Mouse (Mus musculus) heart, adult 2 months (tissue): ENCODE measurements around the gene Syn3. TPM values are rescaled to one million over a fixed set of nuclear protein-coding genes. Genes with fewer than 3 reads are reported as not detected.

Experiments
- DNase-seq, 2 experiments: peaks; one replicate each; pipeline ENCODE4 v3.0.0; 2021
- H3K27ac ChIP-seq: fragments of 200-600 bp; 2 replicates; pipeline ENCODE4 v1.8.1; 2022
- H3K27me3 ChIP-seq: fragments of 200-500 bp; 2 replicates; pipeline ENCODE4 v1.6.1; 2012; ENCODE audit warnings: mild to moderate bottlenecking, low read length, inconsistent platforms, mixed read lengths; ENCODE audit not compliant: control insufficient read depth, insufficient read depth
- H3K36me3 ChIP-seq: fragments of 200-500 bp; 2 replicates; pipeline ENCODE4 v1.6.1; 2012; ENCODE audit warnings: low read length, inconsistent platforms; ENCODE audit not compliant: control insufficient read depth, insufficient read depth
- H3K4me1 ChIP-seq: fragments of 200-500 bp; 2 replicates; pipeline ENCODE4 v1.6.1; 2011; ENCODE audit warnings: low read length; ENCODE audit not compliant: control insufficient read depth, insufficient read depth
- H3K4me3 ChIP-seq: fragments of 200-600 bp; 2 replicates; pipeline ENCODE4 v1.8.1; 2022
- H3K79me2 ChIP-seq: fragments of 200-500 bp; replicated peaks from 2 replicates; pipeline ENCODE4 v1.6.1; 2012; ENCODE audit warnings: mild to moderate bottlenecking, inconsistent platforms, low read length, moderate library complexity, mixed read lengths; ENCODE audit not compliant: control insufficient read depth, insufficient read depth
- H3K9ac ChIP-seq: fragments of 200-500 bp; 2 replicates; pipeline ENCODE4 v1.6.1; 2012; ENCODE audit warnings: low read depth, mild to moderate bottlenecking, control low read depth, inconsistent platforms, low read length, mixed read lengths
- CTCF ChIP-seq: fragments of 200-600 bp; IDR thresholded peaks from 2 replicates; pipeline ENCODE4 v1.8.1; 2022; ENCODE audit warnings: antibody characterized with exemption, mild to moderate bottlenecking, moderate library complexity
- EP300 ChIP-seq: fragments of 200-500 bp; IDR thresholded peaks from 2 replicates; pipeline ENCODE4 v1.6.1; 2011; ENCODE audit warnings: low read depth, low read length, control low read depth; ENCODE audit not compliant: insufficient read depth
- POLR2A ChIP-seq: fragments of 200-500 bp; IDR thresholded peaks from 2 replicates; pipeline ENCODE4 v1.6.1; 2011; ENCODE audit warnings: mild to moderate bottlenecking, low read depth, low read length, control low read depth; ENCODE audit not compliant: insufficient read depth
- WGBS: fragments of 180-500 bp; shearing (Covaris S2); methylation state at CpG from one replicate; pipeline ENCODE4 v1.1.7; 2018; 5-methylcytosine and 5-hydroxymethylcytosine counted together
- intact Hi-C: fragments of 180-260 bp; cut with DNase I; formaldehyde crosslinking; loops from one replicate; pipeline ENCODE4 v1.15.1; 2025
- polyA plus RNA-seq: library from polyadenylated mRNA; depleted of rRNA; stranded (reverse); fragments of >200 nt; gene quantifications from 2 replicates; pipeline ENCODE4 v1.2.3, GENCODE M21; 2012
- total RNA-seq, 2 experiments: library from RNA; stranded (reverse); gene quantifications; 2 replicates each; pipeline ENCODE4 v1.2.3; 2021

The Syn3 gene
- total and polyA plus RNA-seq, 3 experiments: 0.31 to 0.75 (median 0.41) TPM

- H3K4me1 ChIP-seq: no peaks in the 10 kb centered on the region
- TF ChIP-seq EP300 (no peak), CTCF (peak; percentile 66), POLR2A (no peak)
- H3K4me3 ChIP-seq: no peak overlapping the region
- no peak overlapping the region for H3K27ac ChIP-seq
- 25% methylated on average over 3 of the region's 3 CpGs for WGBS
- DNase-seq: no peak
- no peaks in the 10 kb centered on the region for H3K79me2 ChIP-seq
- intact Hi-C loops: no loop called here
- no peaks in the 10 kb centered on the region for H3K36me3 ChIP-seq
- H3K27me3 ChIP-seq: no peaks in the 10 kb centered on the region; the same call in 1 of the 2 replicates
- H3K9ac ChIP-seq: no peak overlapping the region
Measured at GRCm38 (mm10) chr10:86483968-86484367, 14.7 kb downstream of the Syn3 start.

- H3K27me3 ChIP-seq: no peaks in the 10 kb centered on the region; the same call in 1 of the 2 replicates
- H3K4me1 ChIP-seq: no peaks in the 10 kb centered on the region
- intact Hi-C loops: no loop called here
- H3K79me2 ChIP-seq: no peaks in the 10 kb centered on the region
- TF ChIP-seq CTCF (no peak), EP300 (no peak), POLR2A (no peak)
- no peak overlapping the region for H3K4me3 ChIP-seq
- WGBS: 62% methylated on average over 1 of the region's 1 CpGs
- H3K9ac ChIP-seq: no peak overlapping the region
- H3K36me3 ChIP-seq: no peaks in the 10 kb centered on the region
- no peak for DNase-seq
- no peak overlapping the region for H3K27ac ChIP-seq
Measured at GRCm38 (mm10) chr10:86482496-86482895, 16.2 kb downstream of the Syn3 start.

DNA sequence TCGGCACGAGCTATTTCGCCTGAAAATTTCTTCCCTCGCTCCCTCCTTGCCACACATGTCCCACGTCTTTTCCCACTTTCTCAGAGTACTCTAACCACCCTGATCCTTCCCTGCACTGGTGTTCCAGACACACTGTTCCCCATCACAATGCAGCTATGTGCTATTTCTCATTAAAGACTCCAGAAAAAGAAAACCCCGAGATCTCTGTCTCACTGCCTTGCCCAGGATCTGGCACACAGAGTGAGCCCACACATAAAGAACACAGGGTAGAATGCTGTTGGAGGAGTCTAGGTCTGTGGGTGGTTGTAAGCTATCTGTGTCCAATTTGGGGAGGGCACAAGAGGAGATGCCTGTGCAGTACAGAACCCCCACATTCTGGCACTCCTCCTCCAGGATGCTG, 18.0 kb downstream of the Syn3 start:
- Histone ChIP-seq H3K9ac (no peak overlapping the region), H3K27me3 (no peaks in the 10 kb centered on the region; the same call in 1 of the 2 replicates), H3K4me3 (no peak overlapping the region), H3K36me3 (no peaks in the 10 kb centered on the region), H3K79me2 (no peaks in the 10 kb centered on the region), H3K4me1 (no peaks in the 10 kb centered on the region), H3K27ac (no peak overlapping the region)
- no peak for DNase-seq
- WGBS: 89% methylated on average over 6 of the region's 6 CpGs
- TF ChIP-seq CTCF (no peak), EP300 (no peak), POLR2A (no peak)
- intact Hi-C loops: no loop called here

GRCm38 (mm10) chr10:86479718-86480121, 19.0 kb downstream of the Syn3 start:
- 31% methylated on average over 4 of the region's 4 CpGs for WGBS
- Histone ChIP-seq H3K27ac (no peak overlapping the region), H3K4me1 (no peaks in the 10 kb centered on the region), H3K4me3 (no peak overlapping the region), H3K27me3 (no peaks in the 10 kb centered on the region; the same call in 1 of the 2 replicates), H3K79me2 (no peaks in the 10 kb centered on the region), H3K36me3 (no peaks in the 10 kb centered on the region), H3K9ac (no peak overlapping the region)
- intact Hi-C loops: no loop called here
- DNase-seq: no peak
- no peak for TF ChIP-seq POLR2A

- Histone ChIP-seq H3K27ac (no peak overlapping the region), H3K4me3 (no peak overlapping the region), H3K9ac (no peak overlapping the region), H3K27me3 (no peaks in the 10 kb centered on the region; the same call in 1 of the 2 replicates), H3K79me2 (no peaks in the 10 kb centered on the region), H3K4me1 (no peaks in the 10 kb centered on the region), H3K36me3 (no peaks in the 10 kb centered on the region)
- intact Hi-C loops: no loop called here
- 92% methylated on average over 7 of the region's 7 CpGs for WGBS
- DNase-seq: no peak
- TF ChIP-seq CTCF (no peak), POLR2A (no peak), EP300 (no peak)
Measured at GRCm38 (mm10) chr10:86476720-86477119, 22.0 kb downstream of the Syn3 start.

- no peak for TF ChIP-seq CTCF
- no peak for TF ChIP-seq POLR2A
- no peak for TF ChIP-seq EP300
- no peaks in the 10 kb centered on the region for H3K36me3 ChIP-seq
- no peaks in the 10 kb centered on the region; the same call in 1 of the 2 replicates for H3K27me3 ChIP-seq
- H3K4me1 ChIP-seq: no peaks in the 10 kb centered on the region
- no peak for DNase-seq
- no peak overlapping the region for H3K9ac ChIP-seq
- no peaks in the 10 kb centered on the region for H3K79me2 ChIP-seq
- H3K4me3 ChIP-seq: no peak overlapping the region
- H3K27ac ChIP-seq: no peak overlapping the region
- intact Hi-C loops: loop anchor here (2.0 kb wide), 1 partner anchor 256 kb away; no protein-coding TSS in a partner anchor
- 89% methylated on average over 5 of the region's 5 CpGs for WGBS
Measured at GRCm38 (mm10) chr10:86475270-86475669, 23.4 kb downstream of the Syn3 start.
